In genomic region chr2:4880737-4881349, GRCm38 (mm10) we compare ENCODE assay signal across 8 mouse cellular contexts. TPM values are rescaled to one million over a fixed set of nuclear protein-coding genes. Genes with fewer than 3 reads are reported as not detected.
A peak's percentile ranks its signal among the peaks of the same experiment; 100 is the strongest.
DNase-seq lines count a peak whose midpoint lies in the region; ATAC-seq and TF ChIP-seq lines count a peak whose summit lies in the region.

No protein-coding gene starts in this region.

- peak; percentile 34; the same call in 1 of the 2 replicates for ATAC-seq in embryonic facial prominence, embryonic 11.5 days (replicated peaks; ENCODE audit: insufficient number of reproducible peaks, low FRiP score, low TSS enrichment, low read depth)
- ATAC-seq in midbrain, embryonic 11.5 days (ENCODE audit: low FRiP score) = peak; percentile 61
- ATAC-seq in stomach, postnatal 0 days (ENCODE audit: low FRiP score, low TSS enrichment) = peak; percentile 13; the same call in 1 of the 2 replicates

- H3K4me1 ChIP-seq in embryonic facial prominence, embryonic 11.5 days (ENCODE audit: control insufficient read depth, insufficient read depth, low read length) = peaks cover 4% of the 10 kb centered on the region; the same call in 1 of the 2 replicates
- peaks cover 14% of the 10 kb centered on the region; the same call in 1 of the 2 replicates for H3K4me1 ChIP-seq in midbrain, embryonic 11.5 days (ENCODE audit: control insufficient read depth, insufficient read depth, low read length)
- H3K4me1 ChIP-seq in stomach, postnatal 0 days (replicated peaks; ENCODE audit: control insufficient read depth, insufficient read depth) = no peaks in the 10 kb centered on the region

- H3K4me3 ChIP-seq in embryonic facial prominence, embryonic 11.5 days (ENCODE audit: low read depth, low read length) = peak overlapping the region; percentile 67
- peak overlapping the region; percentile 89 for H3K4me3 ChIP-seq in midbrain, embryonic 11.5 days (ENCODE audit: low read depth, low read length)
- H3K4me3 ChIP-seq in stomach, postnatal 0 days (ENCODE audit: low read depth, low read length) = peak overlapping the region; percentile 98

- 3% methylated on average over 20 of the region's 20 CpGs for WGBS in embryonic facial prominence, embryonic 11.5 days
- WGBS in midbrain, embryonic 11.5 days = 2% methylated on average over 20 of the region's 20 CpGs
- 3% methylated on average over 20 of the region's 20 CpGs for WGBS in stomach, postnatal 0 days

- no peaks in the 10 kb centered on the region for H3K27me3 ChIP-seq in embryonic facial prominence, embryonic 11.5 days (ENCODE audit: control insufficient read depth, insufficient read depth, low read length)
- no peaks in the 10 kb centered on the region for H3K27me3 ChIP-seq in midbrain, embryonic 11.5 days (ENCODE audit: control insufficient read depth, insufficient read depth, low read length)
- H3K27me3 ChIP-seq in stomach, postnatal 0 days (ENCODE audit: control insufficient read depth, insufficient read depth, low read length) = no peaks in the 10 kb centered on the region

- H3K9me3 ChIP-seq in embryonic facial prominence, embryonic 11.5 days (replicated peaks; ENCODE audit: control insufficient read depth, low read length) = no peaks in the 10 kb centered on the region
- no peaks in the 10 kb centered on the region for H3K9me3 ChIP-seq in midbrain, embryonic 11.5 days (ENCODE audit: control insufficient read depth, low read length)
- H3K9me3 ChIP-seq in stomach, postnatal 0 days (ENCODE audit: control insufficient read depth, low read length) = no peaks in the 10 kb centered on the region

- TF ChIP-seq CTCF in stomach, postnatal 0 days (IDR thresholded peaks at IDR 0.05; ENCODE audit: low read depth) = no peak

- no peaks in the 10 kb centered on the region; the same call in 1 of the 2 replicates for H3K36me3 ChIP-seq in embryonic facial prominence, embryonic 11.5 days (replicated peaks; ENCODE audit: control insufficient read depth, insufficient read depth, low read depth, low read length)
- H3K36me3 ChIP-seq in midbrain, embryonic 11.5 days (ENCODE audit: control insufficient read depth, insufficient read depth, low read length) = peaks cover 1% of the 10 kb centered on the region; the same call in 1 of the 2 replicates
- H3K36me3 ChIP-seq in stomach, postnatal 0 days (ENCODE audit: control insufficient read depth, insufficient read depth, low read length) = no peaks in the 10 kb centered on the region; the same call in 1 of the 2 replicates

- DNase-seq in gastrocnemius, adult 18-20 months (ENCODE audit: low spot score) = peak; percentile 4
- no peak for DNase-seq in gastrocnemius, postnatal 25 days
- peak; percentile 81 for DNase-seq in R1 (ENCODE audit: low read depth, low spot score)
- DNase-seq in embryonic facial prominence, embryonic 11.5 days (ENCODE audit: low spot score) = peak; percentile 59
- DNase-seq in heart, postnatal 14 days = peak; percentile 17 to 33
- peak; percentile 13 to 37 for DNase-seq in left cerebral cortex, postnatal 10 days (ENCODE audit: extremely low spot score in 1 of 2, low spot score in 2 of 2)
- DNase-seq in midbrain, embryonic 11.5 days (ENCODE audit: low spot score, missing footprints) = peak; percentile 97
- DNase-seq in stomach, postnatal 0 days (ENCODE audit: low spot score) = no peak

- H3K27ac ChIP-seq in embryonic facial prominence, embryonic 11.5 days (replicated peaks; ENCODE audit: low read depth, low read length) = peak overlapping the region; percentile 100
- H3K27ac ChIP-seq in midbrain, embryonic 11.5 days (ENCODE audit: low read depth, low read length) = peak overlapping the region; percentile 100
- H3K27ac ChIP-seq in stomach, postnatal 0 days (replicated peaks) = peak overlapping the region; percentile 99

- no peak for TF ChIP-seq EP300 in stomach, postnatal 0 days (optimal IDR thresholded peaks at IDR 0.05)

- intact Hi-C loops in heart, postnatal 14 days (cut with DNase I) = loop anchor here (5.0 kb wide), 1 partner anchor 159 kb away; no protein-coding TSS in a partner anchor
- intact Hi-C loops in left cerebral cortex, postnatal 10 days (cut with DNase I) = no loop called here

- H3K9ac ChIP-seq in embryonic facial prominence, embryonic 11.5 days (replicated peaks; ENCODE audit: low read length) = peak overlapping the region; percentile 98
- H3K9ac ChIP-seq in midbrain, embryonic 11.5 days (ENCODE audit: low read length) = peak overlapping the region; percentile 100
- peak overlapping the region; percentile 99 for H3K9ac ChIP-seq in stomach, postnatal 0 days (ENCODE audit: low read length)

- H3K4me2 ChIP-seq in embryonic facial prominence, embryonic 11.5 days (ENCODE audit: low read depth, low read length) = peak overlapping the region; percentile 57
- H3K4me2 ChIP-seq in midbrain, embryonic 11.5 days = peak overlapping the region; percentile 84
- peak overlapping the region; percentile 81 for H3K4me2 ChIP-seq in stomach, postnatal 0 days (replicated peaks; ENCODE audit: low read depth)

RNA-seq across cellular contexts. Expression of gene Sephs1, which starts 0.5 kb away (rescaled TPM):
- 10 to 100 TPM; 16.1 to 18.4 TPM for total RNA-seq in gastrocnemius, adult 18-20 months (2021)
- total RNA-seq in gastrocnemius, postnatal 25 days (2021) = 10 to 100 TPM; 17.0 to 17.4 TPM
- 148 and 156 TPM in 2 replicates for polyA plus RNA-seq in embryonic facial prominence, embryonic 11.5 days (2014; fragmentation: Nextera tagmentation; extraction: Ambion mirVana)
- total RNA-seq in heart, postnatal 14 days (2021) = 10 to 100 TPM; 18.8 to 19.3 TPM
- 10 to 100 TPM; 39.7 to 46.5 TPM for total RNA-seq in left cerebral cortex, postnatal 10 days (2021)
- polyA plus RNA-seq in midbrain, embryonic 11.5 days (2014; fragmentation: Nextera tagmentation; extraction: Ambion mirVana) = 134 and 140 TPM in 2 replicates
- 23.5 and 25.7 TPM in 2 replicates for polyA plus RNA-seq in stomach, postnatal 0 days (2015; fragmentation: Nextera tagmentation; extraction: Ambion mirVana)

RNA-seq across cellular contexts. Expression of gene Phyh, which starts 38.0 kb away (rescaled TPM):
- total RNA-seq in gastrocnemius, adult 18-20 months (2021) = 100 to 1,000 TPM; 201 to 213 TPM
- total RNA-seq in gastrocnemius, postnatal 25 days (2021) = 100 to 1,000 TPM; 167 to 176 TPM
- polyA plus RNA-seq in embryonic facial prominence, embryonic 11.5 days (2014; fragmentation: Nextera tagmentation; extraction: Ambion mirVana) = 57.5 and 59.0 TPM in 2 replicates
- 100 to 1,000 TPM; 532 to 534 TPM for total RNA-seq in heart, postnatal 14 days (2021)
- 10 to 100 TPM; 58.8 to 63.2 TPM for total RNA-seq in left cerebral cortex, postnatal 10 days (2021)
- 44.8 and 48.8 TPM in 2 replicates for polyA plus RNA-seq in midbrain, embryonic 11.5 days (2014; fragmentation: Nextera tagmentation; extraction: Ambion mirVana)
- 180 and 185 TPM in 2 replicates for polyA plus RNA-seq in stomach, postnatal 0 days (2015; fragmentation: Nextera tagmentation; extraction: Ambion mirVana)

Comparison
In these comparisons a context has a peak if more than half of its experiments do, and no peak if none do; other contexts are left out.
1. DNase-seq: peak in gastrocnemius, adult 18-20 months (single experiment), R1 (single experiment), embryonic facial prominence, embryonic 11.5 days (single experiment), heart, postnatal 14 days (2 of 2), left cerebral cortex, postnatal 10 days (2 of 2) and midbrain, embryonic 11.5 days (single experiment); none in gastrocnemius, postnatal 25 days (single experiment) and stomach, postnatal 0 days (single experiment).
2. Peak in every context shown above with its lines, with median percentiles within 50 percentile points of each other: ATAC-seq, H3K27ac ChIP-seq, H3K4me2 ChIP-seq, H3K4me3 ChIP-seq and H3K9ac ChIP-seq.